Mouse (Mus musculus): ENCODE results near the gene Tgfb2.
A peak's percentile ranks its signal among the peaks of the same experiment; 100 is the strongest.

The Tgfb2 gene

GRCm38 (mm10) chr1:186705915-186706248, at the start of gene Tgfb2:
Tgfb2 (minus strand) TSS chr1:186705989.
- DNase-seq (ENCODE audit: extremely low spot score, low spot score), result no peak

- DNase-seq (ENCODE audit: extremely low spot score, low spot score), result no peak
These were observed 44.0 kb upstream of the Tgfb2 start for GRCm38 (mm10) chr1:186749675-186750283.

- peak; percentile 95 for DNase-seq (ENCODE audit: extremely low spot score, low spot score)
These were observed 43.2 kb upstream of the Tgfb2 start, which contains the start of gene Rrp15 for GRCm38 (mm10) chr1:186748724-186749653. Rrp15 (minus strand) TSS chr1:186749358.

- DNase-seq (ENCODE audit: extremely low spot score, low spot score), result no peak
These were observed 34.0 kb upstream of the Tgfb2 start for GRCm38 (mm10) chr1:186739828-186740227.

- no peak for DNase-seq (ENCODE audit: extremely low spot score, low spot score)
These were observed 29.7 kb upstream of the Tgfb2 start for GRCm38 (mm10) chr1:186735537-186735936.

GRCm38 (mm10) chr1:186733052-186733451, 27.3 kb upstream of the Tgfb2 start:
- DNase-seq (ENCODE audit: extremely low spot score, low spot score), result no peak

GRCm38 (mm10) chr1:186728778-186729177, 23.0 kb upstream of the Tgfb2 start:
- no peak for DNase-seq (ENCODE audit: extremely low spot score, low spot score)

GRCm38 (mm10) chr1:186726117-186726516, 20.3 kb upstream of the Tgfb2 start:
- no peak for DNase-seq (ENCODE audit: extremely low spot score, low spot score)

- no peak for DNase-seq (ENCODE audit: extremely low spot score, low spot score)
These were observed 16.5 kb upstream of the Tgfb2 start for GRCm38 (mm10) chr1:186722299-186722698.

GRCm38 (mm10) chr1:186721846-186722245, 16.1 kb upstream of the Tgfb2 start:
- DNase-seq (ENCODE audit: extremely low spot score, low spot score), result peak; percentile 86

GRCm38 (mm10) chr1:186721166-186721565, 15.4 kb upstream of the Tgfb2 start:
- DNase-seq (ENCODE audit: extremely low spot score, low spot score), result no peak

- DNase-seq (ENCODE audit: extremely low spot score, low spot score), result no peak
These were observed 13.9 kb upstream of the Tgfb2 start for GRCm38 (mm10) chr1:186719708-186720107.

GRCm38 (mm10) chr1:186718881-186719280, 13.1 kb upstream of the Tgfb2 start:
- no peak for DNase-seq (ENCODE audit: extremely low spot score, low spot score)

GRCm38 (mm10) chr1:186714980-186715896, 9.4 kb upstream of the Tgfb2 start:
- no peak for DNase-seq (ENCODE audit: extremely low spot score, low spot score)

- no peak for DNase-seq (ENCODE audit: extremely low spot score, low spot score)
These were observed 8.4 kb upstream of the Tgfb2 start for GRCm38 (mm10) chr1:186714215-186714614.

GRCm38 (mm10) chr1:186712802-186713471, 7.1 kb upstream of the Tgfb2 start:
- DNase-seq (ENCODE audit: extremely low spot score, low spot score), result peak; percentile 40

GRCm38 (mm10) chr1:186705203-186705914, 430 bp downstream of the Tgfb2 start:
- DNase-seq (ENCODE audit: extremely low spot score, low spot score), result peak; percentile 79

GRCm38 (mm10) chr1:186703980-186704701, 1.6 kb downstream of the Tgfb2 start:
- DNase-seq (ENCODE audit: extremely low spot score, low spot score), result peak; percentile 63

GRCm38 (mm10) chr1:186703256-186703979, 2.4 kb downstream of the Tgfb2 start:
- peak; percentile 47 for DNase-seq (ENCODE audit: extremely low spot score, low spot score)
